Mouse (Mus musculus) C2C12 (cell line): ENCODE measurements at regions not wholly inside any gene's neighbourhood (a gene's known extent, or its start where the extent isn't known, plus 50 kb on each side); places are given as distances from the start of the nearest gene placed in this dataset.

ENCODE experiments used
- CEBPB ChIP-seq: IDR thresholded peaks from one replicate; pipeline ENCODE4 v1.6.1; 2011; ENCODE audit warnings: low read depth, mild to moderate bottlenecking, control low read depth, moderate library complexity
- CTCF ChIP-seq: IDR thresholded peaks from one replicate; pipeline ENCODE4 v1.5.1; 2011; ENCODE audit not compliant: control insufficient read depth, insufficient read depth, insufficient read length
- FOSL1 ChIP-seq: IDR thresholded peaks from one replicate; pipeline ENCODE4 v1.8.0; 2011; ENCODE audit warnings: mild to moderate bottlenecking, low read length; ENCODE audit not compliant: poor library complexity, insufficient read depth, severe bottlenecking
- MYOD1 ChIP-seq: IDR thresholded peaks from one replicate; pipeline ENCODE4 v1.6.1; 2011; ENCODE audit warnings: low read depth; ENCODE audit not compliant: control insufficient read depth, insufficient read length

DNA sequence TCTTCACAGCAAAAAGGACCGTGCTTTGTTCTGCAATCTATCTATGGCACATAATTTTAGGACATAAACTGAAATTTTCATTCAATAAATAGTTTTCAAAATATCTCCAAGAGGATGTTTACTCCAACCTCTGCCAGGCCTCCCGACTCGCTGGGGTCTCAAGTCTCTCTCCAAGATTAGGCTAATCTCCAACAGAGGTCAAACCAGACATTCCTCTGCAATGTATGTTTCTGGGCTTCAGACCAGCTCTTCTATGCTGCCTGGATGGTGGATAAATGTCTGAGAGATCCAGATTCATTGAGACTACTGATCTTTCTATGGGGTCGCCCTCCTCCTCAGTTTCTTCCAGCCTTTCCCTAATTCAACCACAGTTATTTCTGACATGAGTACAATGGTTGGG lies 144.8 kb downstream of the Pcdh20 start:
- no peak for TF ChIP-seq CTCF
- TF ChIP-seq MYOD1: no peak
- TF ChIP-seq FOSL1: no peak
- no peak for TF ChIP-seq CEBPB
